Mouse (Mus musculus): ENCODE data around the gene Itgb5.

DNA sequence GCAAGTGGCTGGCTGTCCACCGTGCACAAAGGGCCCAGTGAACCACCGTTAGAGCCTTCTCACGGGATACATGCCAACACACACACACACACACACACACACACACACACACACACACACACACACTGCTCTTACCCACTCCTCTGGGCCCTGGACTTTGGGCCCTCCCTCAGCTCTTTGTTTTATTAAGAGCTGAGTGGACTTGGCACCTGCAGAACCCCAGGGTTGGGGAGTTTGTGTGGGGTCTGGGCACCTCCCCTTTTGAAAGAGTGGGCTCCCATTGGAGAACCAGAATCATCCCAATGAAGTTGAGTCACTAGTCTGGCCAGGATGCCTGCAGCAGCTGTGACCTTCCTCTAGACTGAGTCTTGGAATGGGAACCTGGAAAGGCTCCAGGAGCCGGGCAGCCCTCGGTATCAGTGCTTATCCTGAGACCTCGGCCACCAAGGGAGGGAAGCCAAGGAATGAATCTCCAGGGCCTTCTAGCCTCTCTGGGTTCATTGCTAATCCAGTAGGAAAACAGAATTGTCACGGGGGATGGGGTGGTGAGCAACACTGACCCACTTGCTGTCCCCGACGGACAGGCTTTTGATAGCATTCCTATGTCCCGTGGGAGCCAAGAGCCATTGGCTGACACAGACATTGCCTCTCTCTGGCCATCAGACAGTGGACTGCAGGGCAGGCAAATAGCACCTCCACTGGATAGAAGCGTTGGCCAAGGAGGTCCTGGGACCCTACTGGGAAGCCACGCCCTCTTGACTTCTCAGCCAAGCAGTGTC is 87.2 kb downstream of the Itgb5 start:
- TF ChIP-seq CTCF (IDR thresholded peaks at IDR 0.05; ENCODE audit: low read depth) = no peak; the same call in 1 of the 2 replicates
- TF ChIP-seq EP300 (optimal IDR thresholded peaks at IDR 0.05) = no peak
